In genomic region chr6:49036275-49037267, GRCm38 (mm10) we compare ENCODE assay signal across 8 mouse cellular contexts. TPM values are rescaled to one million over a fixed set of nuclear protein-coding genes. Genes with fewer than 3 reads are reported as not detected.
DNase-seq lines count a peak whose midpoint lies in the region; ATAC-seq and TF ChIP-seq lines count a peak whose summit lies in the region.

Gene Gpnmb, plus strand, starts transcription at chr6:49036546.

- TF ChIP-seq CTCF in heart, postnatal 0 days (IDR thresholded peaks at IDR 0.05; ENCODE audit: low read depth): no peak
- no peak for TF ChIP-seq CTCF in left cerebral cortex, adult 2 months (IDR thresholded peaks at IDR 0.05)

- H3K36me3 ChIP-seq in kidney, embryonic 15.5 days: no peaks in the 10 kb centered on the region
- H3K36me3 ChIP-seq in heart, postnatal 0 days (replicated peaks; ENCODE audit: control insufficient read depth, insufficient read depth, low read length): no peaks in the 10 kb centered on the region
- H3K36me3 ChIP-seq in liver, embryonic 16.5 days (ENCODE audit: control insufficient read depth, insufficient read depth): no peaks in the 10 kb centered on the region

- 41% methylated on average over 28 of the region's 28 CpGs for WGBS in kidney, embryonic 15.5 days
- 22% methylated on average over 28 of the region's 28 CpGs for WGBS in heart, postnatal 0 days
- 21% methylated on average over 28 of the region's 28 CpGs for WGBS in liver, embryonic 16.5 days (ENCODE audit: insufficient replicate concordance)

- DNase-seq in kidney, postnatal 14 days: no peak
- DNase-seq in Muller cell, postnatal 12 days (ENCODE audit: inconsistent ontology term): peak; percentile 71
- DNase-seq in heart, postnatal 0 days (ENCODE audit: low spot score): no peak
- no peak for DNase-seq in left cerebral cortex, adult 2 months (ENCODE audit: extremely low spot score in 1 of 2, low spot score in 2 of 2)
- DNase-seq in layer of hippocampus, postnatal 36 days: no peak
- no peak for DNase-seq in cerebellum, adult 11-12 months

- peaks cover 28% of the 10 kb centered on the region for H3K4me1 ChIP-seq in kidney, embryonic 15.5 days
- H3K4me1 ChIP-seq in heart, postnatal 0 days (ENCODE audit: control insufficient read depth, insufficient read depth): peaks cover 6% of the 10 kb centered on the region; the same call in 1 of the 2 replicates
- no peaks in the 10 kb centered on the region for H3K4me1 ChIP-seq in liver, embryonic 16.5 days (ENCODE audit: control insufficient read depth, low read depth, low read length)

- no peak for TF ChIP-seq EP300 in heart, postnatal 0 days (IDR thresholded peaks at IDR 0.05; ENCODE audit: low read depth)

- ATAC-seq in kidney, embryonic 15.5 days (replicated peaks; ENCODE audit: low FRiP score): 0 out of 2 replicates have a peak, but pooled peaks have one; percentile 36
- ATAC-seq in heart, postnatal 0 days (ENCODE audit: insufficient read depth, low read depth): peak; percentile 44; the same call in 1 of the 2 replicates
- ATAC-seq in liver, embryonic 16.5 days (ENCODE audit: low read depth): no peak

- H3K4me3 ChIP-seq in kidney, embryonic 15.5 days (replicated peaks): peak within 1 kb of the TSS; percentile 19
- peak within 1 kb of the TSS; percentile 26 for H3K4me3 ChIP-seq in heart, postnatal 0 days (ENCODE audit: low read depth, low read length)
- H3K4me3 ChIP-seq in liver, embryonic 16.5 days (ENCODE audit: low read depth, low read length): no peak within 1 kb of the TSS
- H3K4me3 ChIP-seq in left cerebral cortex, adult 2 months: no peak within 1 kb of the TSS

- H3K4me2 ChIP-seq in kidney, embryonic 15.5 days: peak within 1 kb of the TSS; percentile 50
- peak within 1 kb of the TSS; percentile 54 for H3K4me2 ChIP-seq in heart, postnatal 0 days (ENCODE audit: low read depth, low read length)
- H3K4me2 ChIP-seq in liver, embryonic 16.5 days (ENCODE audit: low read depth, low read length): peak within 1 kb of the TSS; percentile 22; the same call in 1 of the 2 replicates

- intact Hi-C loops in left cerebral cortex, adult 2 months (cut with DNase I): no loop called here

- no peak within 1 kb of the TSS for H3K27ac ChIP-seq in kidney, embryonic 15.5 days
- H3K27ac ChIP-seq in heart, postnatal 0 days (ENCODE audit: low read depth): no peak within 1 kb of the TSS
- no peak within 1 kb of the TSS for H3K27ac ChIP-seq in liver, embryonic 16.5 days (ENCODE audit: low read length)
- no peak within 1 kb of the TSS for H3K27ac ChIP-seq in left cerebral cortex, adult 2 months

- peak within 1 kb of the TSS; percentile 23; the same call in 1 of the 2 replicates for H3K9ac ChIP-seq in kidney, embryonic 15.5 days
- H3K9ac ChIP-seq in heart, postnatal 0 days (replicated peaks; ENCODE audit: low read depth, low read length): no peak within 1 kb of the TSS
- H3K9ac ChIP-seq in liver, embryonic 16.5 days (ENCODE audit: low read depth, low read length): no peak within 1 kb of the TSS

- peaks cover 15% of the 10 kb centered on the region for H3K27me3 ChIP-seq in kidney, embryonic 15.5 days
- H3K27me3 ChIP-seq in heart, postnatal 0 days (ENCODE audit: control insufficient read depth, insufficient read depth, low read length): 0 out of 2 replicates have a peak, but pooled peaks cover 5% of the 10 kb centered on the region
- peaks cover 8% of the 10 kb centered on the region for H3K27me3 ChIP-seq in liver, embryonic 16.5 days (ENCODE audit: control insufficient read depth, insufficient read depth, low read depth, low read length)

- no peaks in the 10 kb centered on the region for H3K9me3 ChIP-seq in kidney, embryonic 15.5 days (replicated peaks)
- no peaks in the 10 kb centered on the region for H3K9me3 ChIP-seq in heart, postnatal 0 days (replicated peaks; ENCODE audit: control insufficient read depth, low read length)
- H3K9me3 ChIP-seq in liver, embryonic 16.5 days (replicated peaks; ENCODE audit: control insufficient read depth, low read length): no peaks in the 10 kb centered on the region

RNA-seq across cellular contexts. Expression of gene Gpnmb, which starts in this region (rescaled TPM):
- 0.38 and 1.1 TPM in 2 replicates for polyA plus RNA-seq in kidney, embryonic 15.5 days (2015; fragmentation: Nextera tagmentation; extraction: Ambion mirVana)
- 5.1 and 13.7 TPM in 2 replicates for total RNA-seq in heart, postnatal 0 days (2014; rRNA removed; ENCODE audit: low replicate concordance)
- polyA plus RNA-seq in heart, postnatal 0 days (2015; fragmentation: Nextera tagmentation; extraction: Ambion mirVana): 4.0 and 7.2 TPM in 2 replicates
- polyA plus RNA-seq in liver, embryonic 16.5 days (2015; fragmentation: Nextera tagmentation; extraction: Ambion mirVana): 0.25 and 0.48 TPM in 2 replicates
- total RNA-seq in left cerebral cortex, adult 2 months (2021): 1 to 10 TPM; 1.3 to 2.5 TPM
- total RNA-seq in layer of hippocampus, postnatal 36 days (2021): 1 to 10 TPM; 1.8 to 3.1 TPM

Comparison
In these comparisons a context has a peak if more than half of its experiments do, and no peak if none do; other contexts are left out.
1. H3K4me3 ChIP-seq: peak in kidney, embryonic 15.5 days (single experiment) and heart, postnatal 0 days (single experiment); none in liver, embryonic 16.5 days (single experiment) and left cerebral cortex, adult 2 months (single experiment).
2. Peak in every context shown above with its lines, with median percentiles within 50 percentile points of each other: H3K4me2 ChIP-seq.